Mouse (Mus musculus) forebrain, embryonic 16.5 days (tissue): ENCODE measurements around the gene Sdad1. TPM values are rescaled to one million over a fixed set of nuclear protein-coding genes. Genes with fewer than 3 reads are reported as not detected.

Experiments
- ATAC-seq: fragments of 200-750 bp; cut with Nextera tagmentation; 2 replicates; pipeline ENCODE4 v1.8.0; 2017; ENCODE audit warnings: mild to moderate bottlenecking, moderate library complexity
- H3K27ac ChIP-seq: fragments of 300-500 bp; sonication (generic); 2 replicates; pipeline ENCODE4 v1.5.1; 2014; ENCODE audit warnings: low read length, control low read depth
- H3K27me3 ChIP-seq: fragments of 300-500 bp; sonication (generic); replicated peaks from 2 replicates; pipeline ENCODE4 v1.6.1; 2014; ENCODE audit warnings: low read length; ENCODE audit not compliant: control insufficient read depth, insufficient read depth
- H3K36me3 ChIP-seq: fragments of 300-500 bp; sonication (generic); 2 replicates; pipeline ENCODE4 v1.6.1; 2014; ENCODE audit not compliant: control insufficient read depth, insufficient read depth
- H3K4me1 ChIP-seq: fragments of 300-500 bp; sonication (generic); replicated peaks from 2 replicates; pipeline ENCODE4 v1.6.1; 2014; ENCODE audit warnings: low read length; ENCODE audit not compliant: control insufficient read depth, insufficient read depth
- H3K4me2 ChIP-seq: fragments of 300-500 bp; sonication (generic); 2 replicates; pipeline ENCODE4 v1.6.1; 2014; ENCODE audit warnings: mild to moderate bottlenecking, low read length, control low read depth
- H3K4me3 ChIP-seq: fragments of 300-500 bp; sonication (generic); replicated peaks from 2 replicates; pipeline ENCODE4 v1.5.1; 2014; ENCODE audit warnings: mild to moderate bottlenecking, low read length, control low read depth
- H3K9ac ChIP-seq: fragments of 300-500 bp; sonication (generic); replicated peaks from 2 replicates; pipeline ENCODE4 v1.6.1; 2014; ENCODE audit warnings: low read depth, low read length, control low read depth
- H3K9me3 ChIP-seq: fragments of 300-500 bp; sonication (generic); 2 replicates; pipeline ENCODE4 v1.6.1; 2016; ENCODE audit warnings: low read length; ENCODE audit not compliant: control insufficient read depth
- WGBS: fragments of 180-500 bp; shearing (Covaris S2); extraction: QIAGEN DNeasy Blood & Tissue Kit; methylation state at CpG from one replicate; pipeline ENCODE4 v1.1.7; 2014; 5-methylcytosine and 5-hydroxymethylcytosine counted together
- polyA plus RNA-seq: library from polyadenylated mRNA; unstranded; fragments of >200 nt; fragmentation: Nextera tagmentation; extraction: Ambion mirVana; gene quantifications from 2 replicates; pipeline ENCODE4 v1.2.1, GENCODE M21; 2015

Gene Sdad1
- polyA plus RNA-seq, 1 experiment from 2014 or later: 34.0 TPM

DNA sequence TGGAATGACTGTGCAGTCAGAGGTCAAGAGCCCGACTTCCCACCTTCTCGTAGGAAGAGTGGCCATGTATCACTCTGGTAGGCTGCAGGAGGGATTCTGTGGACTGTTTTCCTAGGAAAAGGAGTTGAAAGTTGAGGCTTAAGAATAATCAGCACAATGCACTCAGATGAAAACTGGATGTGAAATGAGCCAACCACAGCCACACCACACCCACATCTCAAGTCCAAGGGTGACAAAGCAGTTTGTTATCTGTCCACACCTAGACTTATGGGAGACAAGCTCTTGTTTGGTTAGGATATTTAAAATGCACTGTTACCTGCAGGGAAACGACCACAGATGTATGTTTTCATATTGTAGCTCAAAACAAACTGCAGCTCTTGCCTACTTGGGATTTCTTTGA, 27.2 kb downstream of the Sdad1 start:
- Histone ChIP-seq H3K9ac (no peak overlapping the region), H3K4me3 (no peak overlapping the region), H3K4me2 (no peak overlapping the region), H3K4me1 (peaks cover 3% of the 10 kb centered on the region; the same call in 1 of the 2 replicates), H3K9me3 (no peaks in the 10 kb centered on the region), H3K36me3 (peaks cover 10% of the 10 kb centered on the region), H3K27me3 (no peaks in the 10 kb centered on the region), H3K27ac (no peak overlapping the region)
- no peak for ATAC-seq
- WGBS: 79% methylated on average over 3 of the region's 3 CpGs

DNA sequence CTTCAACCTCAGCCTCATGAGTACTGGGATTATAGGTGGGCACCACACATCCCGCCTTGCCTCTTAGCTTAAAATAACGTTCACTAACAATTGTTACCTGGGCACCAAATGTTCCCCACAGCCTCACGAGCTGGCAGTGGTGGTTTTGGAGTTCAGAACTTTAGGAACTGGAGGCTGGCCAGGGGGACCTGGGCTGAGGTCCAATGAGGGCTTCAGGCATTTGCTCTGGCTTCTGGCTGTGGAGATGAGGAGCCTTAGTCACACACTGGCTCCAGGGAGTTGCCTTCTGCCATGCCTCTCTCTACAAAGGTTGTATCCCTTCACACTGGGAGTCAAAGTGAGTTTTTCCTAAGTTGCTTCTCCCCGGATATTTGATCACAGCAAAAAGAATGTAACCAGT, 27.7 kb downstream of the Sdad1 start:
- Histone ChIP-seq H3K36me3 (peaks cover 10% of the 10 kb centered on the region), H3K27ac (no peak overlapping the region), H3K9ac (no peak overlapping the region), H3K4me3 (no peak overlapping the region), H3K9me3 (no peaks in the 10 kb centered on the region), H3K4me1 (peaks cover 3% of the 10 kb centered on the region), H3K27me3 (no peaks in the 10 kb centered on the region), H3K4me2 (no peak overlapping the region)
- ATAC-seq: no peak
- WGBS: 69% methylated on average over 4 of the region's 4 CpGs

DNA sequence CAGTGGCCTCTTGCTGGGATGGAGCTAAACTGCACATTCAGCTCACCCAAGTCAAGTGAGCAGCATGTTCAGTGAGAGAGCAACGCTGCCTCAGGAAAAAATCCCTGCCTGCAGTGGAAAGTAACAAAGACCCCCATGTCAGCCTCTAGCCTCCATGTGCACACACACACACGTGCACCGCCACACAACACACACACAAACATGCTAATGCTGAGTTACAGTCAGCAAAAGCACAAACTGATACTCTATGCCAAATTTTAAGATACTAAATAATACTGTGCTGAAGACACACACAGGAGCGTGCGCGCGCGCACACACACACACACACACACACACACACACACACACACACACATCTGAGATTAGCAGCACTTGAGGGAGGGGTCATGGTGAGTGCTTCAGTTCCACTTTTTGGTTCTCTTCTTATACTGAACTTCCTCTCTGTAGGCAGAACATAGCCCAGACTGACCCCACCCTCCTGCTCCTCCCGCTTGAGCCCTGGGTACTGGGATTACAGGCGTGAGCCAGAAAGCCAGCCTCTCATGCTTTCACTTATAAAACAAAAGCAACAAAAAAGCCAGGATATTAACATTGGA, 31.2 kb downstream of the Sdad1 start:
- no peak overlapping the region for H3K9ac ChIP-seq
- no peak overlapping the region for H3K4me2 ChIP-seq
- no peak overlapping the region for H3K4me3 ChIP-seq
- H3K27me3 ChIP-seq: no peaks in the 10 kb centered on the region
- ATAC-seq: no peak
- 81% methylated on average over 10 of the region's 10 CpGs for WGBS
- no peak overlapping the region for H3K27ac ChIP-seq
- H3K9me3 ChIP-seq: no peaks in the 10 kb centered on the region
- peaks cover 3% of the 10 kb centered on the region for H3K4me1 ChIP-seq
- H3K36me3 ChIP-seq: no peaks in the 10 kb centered on the region

DNA sequence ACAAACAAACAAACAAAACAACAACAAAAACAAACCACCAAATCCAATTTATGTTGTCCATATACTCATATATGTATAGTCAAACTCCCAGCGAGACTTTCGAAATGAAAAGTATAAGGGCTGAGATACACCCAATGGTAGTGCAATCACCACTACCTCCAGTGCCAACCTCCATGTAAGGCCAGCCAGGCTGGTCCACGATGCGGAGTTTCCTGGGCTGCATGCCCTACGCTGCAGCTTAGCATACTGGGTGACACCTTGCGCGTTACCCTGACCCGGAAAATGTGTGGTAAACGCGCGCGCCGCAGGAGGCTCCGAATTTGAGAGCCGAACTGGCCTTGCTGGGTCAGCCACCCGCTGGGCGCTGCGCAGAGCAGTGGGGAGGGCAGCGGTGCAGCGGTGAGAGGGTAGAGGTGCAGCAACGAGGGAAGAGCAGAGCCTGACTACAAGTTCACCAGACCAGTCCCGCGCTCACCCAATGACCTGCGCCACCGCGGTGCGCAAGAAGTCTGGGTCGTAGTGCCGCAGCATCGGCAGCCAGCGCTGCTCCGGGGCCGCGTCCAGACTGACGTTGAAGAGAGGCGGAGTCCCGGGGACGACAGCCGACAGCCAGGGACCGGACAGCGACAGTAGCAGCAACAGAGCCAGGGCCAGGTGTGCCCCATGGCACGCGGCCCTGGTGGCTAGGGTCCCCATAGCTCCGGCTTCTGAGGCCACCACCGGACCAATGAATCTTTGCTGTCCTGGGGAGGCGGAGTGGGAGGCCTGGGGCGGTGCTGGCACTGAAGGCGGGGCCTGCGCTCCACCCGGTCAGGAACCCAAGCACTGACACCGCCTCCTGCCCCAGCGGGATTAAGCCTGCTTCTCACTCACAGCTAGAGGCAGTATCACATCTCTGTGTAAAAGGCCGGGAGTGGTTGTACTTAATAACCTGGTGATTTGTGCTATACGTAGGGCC, 32.6 kb downstream of the Sdad1 start, which contains the start of gene Naaa:
Gene Naaa, minus strand, starts transcription at position 734 of the 958 bp plus-strand sequence.
- WGBS: 3% methylated on average over 54 of the region's 54 CpGs
- ATAC-seq: peak; percentile 92
- H3K36me3 ChIP-seq: no peaks in the 10 kb centered on the region
- peak within 1 kb of the TSS; percentile 66 for H3K4me3 ChIP-seq
- peak within 1 kb of the TSS; percentile 93 for H3K4me2 ChIP-seq
- peak within 1 kb of the TSS; percentile 68 for H3K9ac ChIP-seq
- H3K9me3 ChIP-seq: no peaks in the 10 kb centered on the region
- no peaks in the 10 kb centered on the region for H3K27me3 ChIP-seq
- H3K27ac ChIP-seq: no peak within 1 kb of the TSS
- peaks cover 3% of the 10 kb centered on the region for H3K4me1 ChIP-seq

DNA sequence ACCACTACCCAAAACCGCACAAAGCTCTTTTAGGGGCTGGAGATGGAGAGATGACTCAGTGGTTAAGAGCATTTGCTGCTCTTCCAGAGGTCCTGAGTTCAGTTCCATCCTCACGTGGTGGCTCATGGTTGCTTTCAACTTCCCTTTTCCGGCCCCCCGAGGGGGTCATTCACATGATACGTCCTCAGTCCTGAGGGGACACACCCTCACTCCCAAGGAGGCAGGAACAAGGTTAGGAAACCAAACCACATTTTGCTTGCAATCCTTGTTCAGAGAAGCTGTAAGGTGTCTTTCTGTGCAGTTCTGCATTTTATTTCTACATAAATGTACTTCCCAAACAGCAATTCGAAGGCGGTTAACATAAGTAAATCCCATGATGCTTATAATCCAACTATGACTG, 39.8 kb downstream of the Sdad1 start:
- WGBS: 87% methylated on average over 7 of the region's 7 CpGs
- Histone ChIP-seq H3K4me1 (no peaks in the 10 kb centered on the region), H3K27ac (no peak overlapping the region), H3K9ac (no peak overlapping the region), H3K36me3 (no peaks in the 10 kb centered on the region), H3K9me3 (no peaks in the 10 kb centered on the region), H3K4me3 (no peak overlapping the region), H3K27me3 (no peaks in the 10 kb centered on the region), H3K4me2 (no peak overlapping the region)
- ATAC-seq: no peak

DNA sequence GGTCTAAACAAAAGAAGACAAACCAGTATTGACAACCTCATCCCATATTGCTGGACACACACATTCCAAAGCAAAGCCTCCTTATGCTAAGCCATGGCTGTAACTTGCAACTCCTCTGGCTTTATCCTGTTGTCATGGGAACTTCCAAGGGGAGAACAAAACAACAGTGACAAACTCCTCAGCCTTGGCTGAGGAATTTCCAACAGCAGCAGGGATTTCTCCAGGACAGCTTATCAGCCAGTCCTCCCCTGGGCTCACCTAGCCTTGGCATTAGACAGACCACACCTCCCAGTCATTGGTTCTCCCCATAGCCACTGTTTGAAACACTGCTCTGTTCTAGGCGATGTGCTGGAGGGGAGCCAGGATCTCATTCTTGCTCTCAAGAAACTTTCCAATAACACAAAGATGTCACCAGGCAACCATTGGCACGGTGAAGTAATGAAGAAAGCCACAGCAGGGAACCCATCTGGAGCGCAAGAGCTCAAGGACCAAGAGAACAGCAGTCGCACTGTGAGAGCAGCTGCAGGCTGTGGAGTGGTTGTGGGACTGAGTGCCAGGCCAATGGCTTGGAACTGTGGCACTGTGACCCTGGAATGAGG, 46.4 kb downstream of the Sdad1 start:
- Histone ChIP-seq H3K4me2 (no peak overlapping the region), H3K27me3 (no peaks in the 10 kb centered on the region), H3K36me3 (no peaks in the 10 kb centered on the region), H3K4me1 (peaks cover 14% of the 10 kb centered on the region), H3K4me3 (no peak overlapping the region), H3K9ac (no peak overlapping the region), H3K9me3 (no peaks in the 10 kb centered on the region), H3K27ac (peak overlapping the region; percentile 32)
- WGBS: 2% methylated on average over 4 of the region's 4 CpGs
- ATAC-seq: peak; percentile 95

DNA sequence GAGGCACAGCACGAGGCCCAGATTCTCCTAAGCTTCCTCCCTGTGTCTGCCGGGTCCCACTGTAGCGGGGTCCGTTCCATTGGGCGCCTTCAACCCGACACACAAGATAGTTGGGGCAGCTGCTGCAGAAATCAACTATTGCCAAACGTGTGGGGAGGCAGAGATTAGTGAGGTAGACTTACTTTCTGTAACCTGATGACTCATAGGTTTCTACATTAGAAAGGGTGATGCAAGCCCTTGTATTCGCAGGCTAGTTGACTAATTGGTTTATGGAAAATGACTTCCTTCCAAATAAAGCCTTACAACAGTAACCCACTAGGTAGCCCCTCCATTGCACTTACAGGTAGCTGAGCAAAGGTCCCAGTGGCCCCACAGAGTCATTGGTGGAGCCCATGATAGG, 47.6 kb downstream of the Sdad1 start:
- WGBS: 91% methylated on average over 8 of the region's 8 CpGs

DNA sequence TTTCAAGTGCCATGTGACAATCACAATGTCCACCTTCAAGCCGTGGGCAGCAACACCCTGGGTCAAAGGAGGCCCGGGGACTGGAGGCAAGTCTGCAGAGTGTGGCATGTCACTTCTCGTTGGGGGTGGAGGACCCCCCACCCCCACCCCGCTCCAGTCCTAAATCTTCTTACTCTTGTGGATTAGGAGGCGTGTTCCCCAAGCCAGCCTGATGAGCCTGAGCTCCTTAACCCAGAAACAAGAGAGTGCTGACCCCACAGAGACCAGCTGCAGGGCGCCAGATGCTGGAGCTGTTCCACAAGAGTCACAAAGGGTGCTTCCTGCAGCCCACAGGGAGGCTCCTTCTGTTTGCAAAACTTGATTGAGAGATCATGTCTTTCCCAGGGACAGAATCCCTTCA, 54.1 kb downstream of the Sdad1 start, which contains the start of gene Ppef2:
Gene Ppef2, minus strand, starts transcription at position 61 of the 400 bp plus-strand sequence.
- 14% methylated on average over 6 of the region's 6 CpGs for WGBS
- Histone ChIP-seq H3K27ac (no peak within 1 kb of the TSS), H3K9me3 (no peaks in the 10 kb centered on the region), H3K4me3 (no peak within 1 kb of the TSS), H3K27me3 (no peaks in the 10 kb centered on the region), H3K4me1 (peaks cover 3% of the 10 kb centered on the region; the same call in 1 of the 2 replicates), H3K4me2 (no peak within 1 kb of the TSS), H3K36me3 (no peaks in the 10 kb centered on the region), H3K9ac (no peak within 1 kb of the TSS)
- ATAC-seq: no peak

More for the DNA sequence above, 47.6 kb downstream of the Sdad1 start:
- Histone ChIP-seq H3K9ac (no peak overlapping the region), H3K4me1 (peaks cover 14% of the 10 kb centered on the region), H3K9me3 (no peaks in the 10 kb centered on the region), H3K4me2 (no peak overlapping the region), H3K27ac (no peak overlapping the region), H3K4me3 (no peak overlapping the region), H3K36me3 (no peaks in the 10 kb centered on the region), H3K27me3 (no peaks in the 10 kb centered on the region)
- no peak for ATAC-seq

DNA sequence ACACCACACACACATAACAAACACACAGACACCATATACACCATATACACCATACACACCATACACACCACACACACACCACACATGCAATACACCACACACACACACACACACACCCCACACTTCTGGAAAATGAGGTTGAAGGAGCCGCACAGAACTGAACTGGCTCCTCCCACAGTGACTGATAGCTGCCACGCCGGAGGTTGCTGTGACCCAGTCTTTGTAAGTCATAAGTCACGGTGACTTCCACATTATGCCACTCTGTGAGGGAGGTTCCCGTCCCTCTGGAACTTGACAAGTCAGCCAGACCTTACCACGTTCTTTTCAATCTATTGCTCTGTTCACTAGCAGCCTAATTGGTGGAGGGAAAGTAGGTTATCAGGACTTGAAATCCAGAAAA, 55.8 kb downstream of the Sdad1 start:
- no peaks in the 10 kb centered on the region for H3K36me3 ChIP-seq
- H3K9me3 ChIP-seq: peaks cover 2% of the 10 kb centered on the region; the same call in 1 of the 2 replicates
- no peak overlapping the region for H3K9ac ChIP-seq
- peaks cover 3% of the 10 kb centered on the region; the same call in 1 of the 2 replicates for H3K4me1 ChIP-seq
- no peak overlapping the region for H3K27ac ChIP-seq
- WGBS: 76% methylated on average over 6 of the region's 6 CpGs
- ATAC-seq: no peak
- H3K4me2 ChIP-seq: no peak overlapping the region
- H3K4me3 ChIP-seq: no peak overlapping the region
- H3K27me3 ChIP-seq: no peaks in the 10 kb centered on the region
